Mouse (Mus musculus) adrenal gland, adult 8-10 months (tissue): ENCODE data around the gene Coq2. TPM values are rescaled to one million over a fixed set of nuclear protein-coding genes. Genes with fewer than 3 reads are reported as not detected.

Experiments used
- DNase-seq: peaks from one replicate; pipeline ENCODE4 v3.0.0; 2022
- total RNA-seq, 4 experiments: library from RNA; stranded (reverse); gene quantifications; 2 replicates each; pipeline ENCODE4 v1.2.4; 2022

Gene Coq2
- total RNA-seq, 4 experiments from 2014 or later: 71.6 to 81.1 (median 77.9) TPM

GRCm38 (mm10) chr5:100620952-100621351 is 54.0 kb downstream of the Coq2 start:
- DNase-seq: no peak

GRCm38 (mm10) chr5:100619586-100620275 is 55.2 kb downstream of the Coq2 start:
- DNase-seq: no peak

- DNase-seq: no peak
Measured at GRCm38 (mm10) chr5:100613896-100614768, 60.8 kb downstream of the Coq2 start.

- no peak for DNase-seq
Measured at GRCm38 (mm10) chr5:100607868-100608267, 67.1 kb downstream of the Coq2 start.

- no peak for DNase-seq
Measured at GRCm38 (mm10) chr5:100607090-100607762, 67.7 kb downstream of the Coq2 start.

GRCm38 (mm10) chr5:100605828-100606229 is 69.1 kb downstream of the Coq2 start:
- DNase-seq: no peak

Other genes with a start within 250 kb of the Coq2 start
- 10 to 100 TPM in 3 of 4 experiments, 1 to 10 TPM in 1; 9.6 to 14.9 (median 10.3) TPM for gene Lin54, start 174.5 kb downstream of the Coq2 start, total RNA-seq
- 10 to 100 TPM; 77.6 to 83.4 (median 80.5) TPM for gene Cops4, start 156.8 kb downstream of the Coq2 start, total RNA-seq
- gene Plac8, start 102.9 kb downstream of the Coq2 start, total RNA-seq: 10 to 100 TPM in 2 of 4 experiments, 1 to 10 TPM in 2; 7.7 to 12.0 (median 10.2) TPM
- 1 to 10 TPM in 1 of 4 experiments, under 1 TPM in 3; 0.66 to 1.5 (median 0.75) TPM for gene Hpse, start 44.6 kb upstream of the Coq2 start, total RNA-seq
- gene Helq, start 123.5 kb upstream of the Coq2 start, total RNA-seq: 10 to 100 TPM in 2 of 4 experiments, 1 to 10 TPM in 2; 6.2 to 17.2 (median 11.1) TPM
- gene Mrps18c, start 123.5 kb upstream of the Coq2 start, total RNA-seq: 10 to 100 TPM; 70.9 to 93.1 (median 80.5) TPM
- gene Abraxas1, start 145.8 kb upstream of the Coq2 start, total RNA-seq: 10 to 100 TPM; 11.4 to 19.3 (median 15.4) TPM
- 10 to 100 TPM; 12.5 to 20.7 (median 15.4) TPM for gene Gpat3, start 170.6 kb upstream of the Coq2 start, total RNA-seq